11 mouse cellular contexts compared by ENCODE assay signal in the genomic region with DNA sequence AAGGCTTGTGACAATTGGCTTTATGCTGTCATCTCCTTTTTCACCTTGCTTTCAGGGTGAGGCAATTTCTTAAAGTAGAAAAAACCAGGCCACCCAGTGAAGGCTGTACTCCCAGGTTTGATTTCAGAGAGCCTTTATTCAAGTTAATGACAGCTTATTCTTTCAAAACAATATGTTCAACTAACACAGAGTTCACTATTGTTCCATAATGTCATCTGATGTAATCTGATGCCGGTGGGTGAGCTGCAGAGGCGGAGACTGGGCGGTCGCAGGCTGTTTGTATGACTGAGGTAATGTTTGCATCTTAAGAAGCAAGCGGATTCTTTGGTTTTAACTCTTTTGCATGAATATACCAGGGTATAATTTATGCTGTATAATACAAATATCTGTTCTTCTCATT. TPM values are rescaled to one million over a fixed set of nuclear protein-coding genes. Genes with fewer than 3 reads are reported as not detected.
DNase-seq lines count a peak whose midpoint lies in the region; ATAC-seq and TF ChIP-seq lines count a peak whose summit lies in the region.
"Had no signal": no experiment of that assay in that cellular context is flagged by ENCODE, and none has a peak within 500 bp of the region (broad histone marks: within the 10 kb centered on the region; RNA-seq: fewer than 3 reads in every experiment).

No protein-coding gene starts in this region.

- H3K9ac ChIP-seq in MEL (ENCODE audit: control insufficient read depth, low read depth, low read length, poor library complexity, severe bottlenecking) = no peak overlapping the region
- H3K9ac ChIP-seq in hindbrain, embryonic 14.5 days = 0 out of 2 replicates have a peak overlapping the region, but pooled peaks have one; percentile 16
- H3K9ac ChIP-seq in kidney, embryonic 14.5 days (ENCODE audit: low read depth, low read length) = no peak overlapping the region
- H3K9ac ChIP-seq: lung, embryonic 15.5 days; neural tube, embryonic 12.5 days had no signal

- H3K79me2 ChIP-seq in MEL (ENCODE audit: control insufficient read depth, insufficient read depth, low read length, poor library complexity) = no peaks in the 10 kb centered on the region

- TF ChIP-seq CTCF in left cerebral cortex, adult 2 months (IDR thresholded peaks at IDR 0.05) = no peak
- no peak for TF ChIP-seq CTCF in MEL (IDR thresholded peaks at IDR 0.05 in 2 of 3, conservative IDR thresholded peaks at IDR 0.05 in 1 of 3; ENCODE audit: control insufficient read depth in 1 of 3, insufficient read depth in 1 of 3, low read depth in 2 of 3, low read length in 3 of 3, poor library complexity in 1 of 3, severe bottlenecking in 1 of 3)

- 11% methylated on average over 5 of the region's 5 CpGs for WGBS in hindbrain, embryonic 14.5 days
- 31% methylated on average over 5 of the region's 5 CpGs for WGBS in kidney, embryonic 14.5 days

- DNase-seq in left cerebral cortex, adult 2 months (ENCODE audit: extremely low spot score in 1 of 2, low spot score in 2 of 2) = no peak
- no peak for DNase-seq in left cerebral cortex, adult 9 months (ENCODE audit: low spot score in 2 of 2)
- DNase-seq in MEL (ENCODE audit: low read depth, low spot score) = peak; percentile 25
- DNase-seq in hindbrain, embryonic 14.5 days (ENCODE audit: low spot score) = no peak
- DNase-seq in cerebellum, adult 9-10 months = no peak
- DNase-seq: thymus, postnatal 25 days had no signal

- no peaks in the 10 kb centered on the region for H3K27me3 ChIP-seq in MEL (ENCODE audit: control insufficient read depth in 1 of 2, insufficient read depth in 2 of 2, low read length in 2 of 2)
- no peaks in the 10 kb centered on the region for H3K27me3 ChIP-seq in hindbrain, embryonic 14.5 days (ENCODE audit: control insufficient read depth, insufficient read depth, low read length)
- no peaks in the 10 kb centered on the region for H3K27me3 ChIP-seq in kidney, embryonic 14.5 days (ENCODE audit: control insufficient read depth, insufficient read depth, low read length)
- H3K27me3 ChIP-seq: lung, embryonic 15.5 days; neural tube, embryonic 12.5 days had no signal

- intact Hi-C loops in left cerebral cortex, adult 2 months (cut with DNase I) = loop anchor here (10.0 kb wide), 1 partner anchor 277 kb away; a partner anchor contains a TSS

- peaks cover 0 to 7% of the 10 kb centered on the region in 2 experiments; a peak in 2 of 4 replicates for H3K4me1 ChIP-seq in MEL (ENCODE audit: control insufficient read depth in 1 of 2, insufficient read depth in 2 of 2, low read length in 2 of 2)
- H3K4me1 ChIP-seq in brown adipose tissue, adult 24 weeks (ENCODE audit: control insufficient read depth, insufficient read depth, insufficient read length, low read length) = no peaks in the 10 kb centered on the region
- H3K4me1 ChIP-seq in hindbrain, embryonic 14.5 days (replicated peaks; ENCODE audit: control insufficient read depth, insufficient read depth, low read length) = peaks cover 6% of the 10 kb centered on the region; the same call in 1 of the 2 replicates
- H3K4me1 ChIP-seq in kidney, embryonic 14.5 days (ENCODE audit: control insufficient read depth, insufficient read depth, low read length) = no peaks in the 10 kb centered on the region
- H3K4me1 ChIP-seq: heart, embryonic 10.5 days; lung, embryonic 15.5 days had no signal

- no peak for TF ChIP-seq EP300 in MEL (IDR thresholded peaks at IDR 0.05; ENCODE audit: low read depth in 1 of 2, low read length in 2 of 2)

- H3K4me2 ChIP-seq in hindbrain, embryonic 14.5 days (replicated peaks) = no peak overlapping the region
- no peak overlapping the region for H3K4me2 ChIP-seq in kidney, embryonic 14.5 days (replicated peaks; ENCODE audit: low read depth, low read length)
- H3K4me2 ChIP-seq: lung, embryonic 15.5 days; neural tube, embryonic 12.5 days had no signal

- H3K9me3 ChIP-seq in MEL (replicated peaks; ENCODE audit: insufficient read depth, low read length) = no peaks in the 10 kb centered on the region
- no peaks in the 10 kb centered on the region for H3K9me3 ChIP-seq in hindbrain, embryonic 14.5 days (ENCODE audit: control insufficient read depth, low read length)
- H3K9me3 ChIP-seq in kidney, embryonic 14.5 days (ENCODE audit: control insufficient read depth, low read length) = no peaks in the 10 kb centered on the region
- H3K9me3 ChIP-seq: heart, embryonic 10.5 days; lung, embryonic 15.5 days; neural tube, embryonic 12.5 days had no signal

- H3K36me3 ChIP-seq in MEL (ENCODE audit: control insufficient read depth in 1 of 2, insufficient read depth in 2 of 2, low read length in 2 of 2) = peaks cover 0 to 9% of the 10 kb centered on the region in 2 experiments; a peak in 2 of 4 replicates
- peaks cover 23% of the 10 kb centered on the region for H3K36me3 ChIP-seq in hindbrain, embryonic 14.5 days (replicated peaks; ENCODE audit: control insufficient read depth, insufficient read depth)
- no peaks in the 10 kb centered on the region for H3K36me3 ChIP-seq in kidney, embryonic 14.5 days (ENCODE audit: control insufficient read depth, insufficient read depth, low read length)
- H3K36me3 ChIP-seq: heart, embryonic 10.5 days; lung, embryonic 15.5 days had no signal

- H3K4me3 ChIP-seq in left cerebral cortex, adult 2 months = no peak overlapping the region
- H3K4me3 ChIP-seq in MEL (ENCODE audit: control insufficient read depth in 1 of 2, insufficient read depth in 1 of 2, low read depth in 2 of 2, low read length in 2 of 2) = no peak overlapping the region
- H3K4me3 ChIP-seq in brown adipose tissue, adult 24 weeks (ENCODE audit: insufficient read depth, low read depth, low read length) = no peak overlapping the region
- no peak overlapping the region for H3K4me3 ChIP-seq in hindbrain, embryonic 14.5 days (replicated peaks; ENCODE audit: low read length)
- H3K4me3 ChIP-seq in kidney, embryonic 14.5 days (ENCODE audit: low read length) = no peak overlapping the region
- H3K4me3 ChIP-seq: heart, embryonic 10.5 days; lung, embryonic 15.5 days; neural tube, embryonic 12.5 days had no signal

- no peak for TF ChIP-seq RAD21 in MEL (IDR thresholded peaks at IDR 0.05; ENCODE audit: low read depth, low read length)

- TF ChIP-seq POLR2A in MEL (IDR thresholded peaks at IDR 0.05; ENCODE audit: control insufficient read depth in 1 of 2, insufficient read depth in 1 of 2, low read depth in 1 of 2, low read length in 2 of 2, poor library complexity in 1 of 2) = no peak

- H3K27ac ChIP-seq in left cerebral cortex, adult 2 months = peak overlapping the region; percentile 83
- H3K27ac ChIP-seq in MEL (ENCODE audit: control insufficient read depth, low read depth, low read length) = no peak overlapping the region
- H3K27ac ChIP-seq in brown adipose tissue, adult 24 weeks (replicated peaks; ENCODE audit: low read depth, low read length) = peak overlapping the region; percentile 41
- no peak overlapping the region for H3K27ac ChIP-seq in hindbrain, embryonic 14.5 days
- H3K27ac ChIP-seq in kidney, embryonic 14.5 days (ENCODE audit: low read depth, low read length) = no peak overlapping the region
- H3K27ac ChIP-seq: heart, embryonic 10.5 days; lung, embryonic 15.5 days; neural tube, embryonic 12.5 days had no signal

- ATAC-seq in hindbrain, embryonic 14.5 days (ENCODE audit: low FRiP score) = no peak
- ATAC-seq in kidney, embryonic 14.5 days (ENCODE audit: low FRiP score, low TSS enrichment) = no peak

TF ChIP-seq in MEL, 35 proteins besides CTCF, POLR2A, EP300 and RAD21:
- TF ChIP-seq USF2 (IDR thresholded peaks at IDR 0.05; ENCODE audit: borderline replicate concordance in 1 of 2, insufficient read depth in 1 of 2, low read depth in 1 of 2, low read length in 2 of 2) (no peak), MYB (IDR thresholded peaks at IDR 0.05; ENCODE audit: low read depth, low read length) (no peak), MXI1 (IDR thresholded peaks at IDR 0.05; ENCODE audit: low read depth, low read length) (no peak)

RNA-seq across cellular contexts. Expression of a gene that starts 8.3 kb away (rescaled TPM):
- total RNA-seq in left cerebral cortex, adult 2 months (2021) = 10 to 100 TPM; 34.1 to 37.6 TPM
- 7.7 and 8.7 TPM in 2 replicates for total RNA-seq in MEL (2012; rRNA removed)
- polyA plus RNA-seq in MEL (2012; ENCODE audit: insufficient read depth in 1 of 2, insufficient read length in 2 of 2, low read depth in 1 of 2, low replicate concordance in 2 of 2, missing spikeins in 1 of 2) = 10 to 100 TPM in 1 of 2 experiments, not detected in 1; 13.0 TPM
- polyA plus RNA-seq in brown adipose tissue, adult 24 weeks (2012; ENCODE audit: insufficient read depth, insufficient read length, missing spikeins) = 7.3 and 15.2 TPM in 2 replicates
- polyA plus RNA-seq in hindbrain, embryonic 14.5 days (2014; fragmentation: Nextera tagmentation; extraction: Ambion mirVana) = 42.6 and 44.5 TPM in 2 replicates
- 16.2 and 18.2 TPM in 2 replicates for polyA plus RNA-seq in kidney, embryonic 14.5 days (2014; fragmentation: Nextera tagmentation; extraction: Ambion mirVana)

RNA-seq across cellular contexts. Expression of a gene that starts 15.3 kb away (rescaled TPM):
- total RNA-seq in left cerebral cortex, adult 2 months (2021) = 10 to 100 TPM; 11.5 to 12.7 TPM
- total RNA-seq in MEL (2012; rRNA removed) = not detected in 2 replicates
- polyA plus RNA-seq in MEL (2012; ENCODE audit: insufficient read depth in 1 of 2, insufficient read length in 2 of 2, low read depth in 1 of 2, low replicate concordance in 2 of 2, missing spikeins in 1 of 2) = not detected
- polyA plus RNA-seq in brown adipose tissue, adult 24 weeks (2012; ENCODE audit: insufficient read depth, insufficient read length, missing spikeins) = 0.87 and 1.3 TPM in 2 replicates
- 1.3 and 1.5 TPM in 2 replicates for polyA plus RNA-seq in hindbrain, embryonic 14.5 days (2014; fragmentation: Nextera tagmentation; extraction: Ambion mirVana)
- 2.8 and 5.8 TPM in 2 replicates for polyA plus RNA-seq in kidney, embryonic 14.5 days (2014; fragmentation: Nextera tagmentation; extraction: Ambion mirVana)

Comparison
In these comparisons a context has a peak if more than half of its experiments do, and no peak if none do; other contexts are left out.
1. H3K27ac ChIP-seq: peak in left cerebral cortex, adult 2 months (single experiment) and brown adipose tissue, adult 24 weeks (single experiment); none in MEL (single experiment), hindbrain, embryonic 14.5 days (single experiment) and kidney, embryonic 14.5 days (single experiment).